Mouse (Mus musculus): ENCODE measurements at regions not wholly inside any gene's neighbourhood (a gene's known extent, or its start where the extent isn't known, plus 50 kb on each side); places are given as distances from the start of the nearest gene placed in this dataset.
"Not testable (repeated sequence)": the region's sequence is repeated elsewhere in the genome, so short reads cannot be mapped to it uniquely, and the experiment has no call there.

DNA sequence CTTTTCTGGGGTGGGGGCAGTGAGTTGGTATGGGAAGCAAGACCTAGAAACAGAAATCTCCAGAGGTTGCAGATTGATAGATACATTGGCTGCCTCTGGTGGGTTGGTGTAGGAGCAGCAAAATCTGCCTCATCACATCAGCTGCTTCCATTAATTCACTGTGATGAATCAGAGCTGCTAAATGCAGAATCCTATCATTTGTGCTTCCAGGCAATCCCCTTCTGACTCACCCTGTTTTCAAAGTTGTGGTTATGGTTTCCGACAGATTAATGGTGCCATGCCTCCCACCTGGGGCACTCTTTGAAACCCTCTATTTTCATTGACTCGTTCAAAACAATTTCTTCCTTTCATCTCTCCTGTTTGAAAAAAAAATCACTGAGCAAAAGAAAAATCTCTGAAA lies 507.2 kb upstream of the Chrm3 start:
- Histone ChIP-seq H3K27ac (ENCODE audit: insufficient read depth, low read depth, low read length) (no peak overlapping the region), H3K4me3 (ENCODE audit: insufficient read depth, low read depth, low read length) (no peak overlapping the region), H3K27me3 (replicated peaks; ENCODE audit: control insufficient read depth, insufficient read depth, low read length) (no peaks in the 10 kb centered on the region), H3K36me3 (ENCODE audit: control insufficient read depth, insufficient read depth, low read length) (no peaks in the 10 kb centered on the region), H3K4me1 (ENCODE audit: control insufficient read depth, insufficient read depth, low read length) (no peaks in the 10 kb centered on the region)
- TF ChIP-seq CTCF (conservative IDR thresholded peaks at IDR 0.05; ENCODE audit: insufficient read depth, insufficient read length, low read depth, low read length) (no peak), POLR2A (IDR thresholded peaks at IDR 0.05; ENCODE audit: low read depth, low read length) (no peak)
- DNase-seq = no peak
- 58% methylated on average over 2 of the region's 2 CpGs for WGBS

DNA sequence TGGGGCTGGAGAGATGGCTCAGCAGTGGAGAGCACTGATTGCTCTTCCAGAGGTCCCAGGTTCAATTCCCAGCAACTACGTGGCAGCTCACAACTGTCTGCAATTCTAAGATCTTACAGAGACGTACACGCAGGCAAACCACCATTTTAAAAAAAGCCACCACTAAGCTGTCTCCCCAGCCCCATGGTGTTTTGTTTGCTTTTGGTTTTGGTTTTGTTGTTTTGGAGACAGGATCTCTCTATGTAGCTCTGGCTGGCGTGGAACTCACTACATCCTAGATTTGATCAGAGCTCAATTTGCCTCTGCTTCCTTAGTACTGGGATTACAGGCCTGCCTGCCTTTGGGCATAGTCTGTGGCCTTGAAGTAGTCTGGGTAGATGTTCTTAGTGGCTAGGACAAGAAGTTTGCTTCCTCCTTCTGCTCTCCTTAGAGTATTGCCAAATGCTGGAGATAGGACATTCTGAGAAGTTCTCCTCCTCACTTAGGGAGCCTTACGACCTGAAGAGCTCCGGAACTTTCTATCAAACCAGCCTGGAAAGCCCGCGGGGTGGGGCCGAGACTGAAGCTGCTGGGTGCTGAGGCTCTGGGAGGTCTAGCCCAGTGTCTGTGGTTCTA lies 495.4 kb upstream of the Chrm3 start:
- 93% methylated on average over 9 of the region's 9 CpGs for WGBS

DNA sequence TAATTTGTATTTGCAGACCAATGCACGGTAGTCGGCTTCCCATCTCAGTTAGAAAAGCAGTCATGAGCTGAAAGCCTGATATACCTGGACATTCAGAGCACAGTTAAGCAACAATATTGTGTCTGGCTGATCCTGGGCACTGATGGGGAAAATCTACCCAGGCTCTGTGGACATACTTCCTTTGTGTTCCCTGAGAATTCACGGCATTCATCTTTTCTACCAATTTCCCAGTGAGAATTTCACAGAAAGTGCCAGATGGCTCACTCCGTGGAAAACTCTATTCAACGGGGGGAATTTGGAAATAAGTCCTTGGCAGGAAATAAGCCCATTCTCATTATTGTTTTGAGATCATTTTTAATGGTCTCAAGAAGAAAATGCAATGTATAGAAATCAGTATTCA lies 484.6 kb upstream of the Chrm3 start:
- no peak overlapping the region for H3K4me3 ChIP-seq (ENCODE audit: insufficient read depth, low read depth, low read length)
- H3K4me1 ChIP-seq (ENCODE audit: control insufficient read depth, insufficient read depth, low read length) = no peaks in the 10 kb centered on the region
- no peaks in the 10 kb centered on the region for H3K36me3 ChIP-seq (ENCODE audit: control insufficient read depth, insufficient read depth, low read length)
- WGBS = 90% methylated on average over 5 of the region's 5 CpGs
- H3K27me3 ChIP-seq (replicated peaks; ENCODE audit: control insufficient read depth, insufficient read depth, low read length) = no peaks in the 10 kb centered on the region
- no peak for DNase-seq
- no peak overlapping the region for H3K27ac ChIP-seq (ENCODE audit: insufficient read depth, low read depth, low read length)
- TF ChIP-seq CTCF (conservative IDR thresholded peaks at IDR 0.05; ENCODE audit: insufficient read depth, insufficient read length, low read depth, low read length) (no peak), POLR2A (IDR thresholded peaks at IDR 0.05; ENCODE audit: low read depth, low read length) (no peak)

More for the DNA sequence above, 495.4 kb upstream of the Chrm3 start:
- not testable (repeated sequence) for H3K27ac ChIP-seq (ENCODE audit: insufficient read depth, low read depth, low read length); DNase-seq; H3K4me3 ChIP-seq (ENCODE audit: insufficient read depth, low read depth, low read length); H3K27me3 ChIP-seq (replicated peaks; ENCODE audit: control insufficient read depth, insufficient read depth, low read length); H3K4me1 ChIP-seq (ENCODE audit: control insufficient read depth, insufficient read depth, low read length); H3K36me3 ChIP-seq (ENCODE audit: control insufficient read depth, insufficient read depth, low read length)

DNA sequence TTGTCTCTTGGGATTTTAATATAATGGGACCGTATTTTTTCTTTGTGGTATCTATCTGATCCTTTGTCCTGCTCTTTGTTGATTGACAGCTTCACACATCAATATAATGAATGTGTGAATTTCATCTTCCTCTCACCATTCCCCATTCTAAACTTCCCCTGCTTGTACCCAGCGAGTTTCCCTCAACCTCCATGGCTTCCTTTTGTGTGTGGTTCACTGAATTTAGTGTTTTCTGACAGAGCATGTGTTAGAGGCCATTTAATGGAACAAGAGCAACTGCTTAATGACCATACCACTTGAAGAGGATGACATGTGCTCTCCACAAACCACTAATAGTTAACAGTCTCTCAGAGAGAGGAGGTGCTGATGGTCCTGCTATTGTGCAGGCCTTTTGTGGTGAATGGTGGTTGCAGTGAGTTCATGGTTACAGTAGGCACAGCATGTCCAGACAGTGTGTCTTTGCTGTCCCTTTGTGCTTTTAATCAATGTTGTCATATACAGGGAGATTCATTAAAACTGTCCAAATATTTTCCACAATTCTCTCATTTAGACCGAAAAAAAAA lies 438.8 kb upstream of the Chrm3 start:
- Histone ChIP-seq H3K4me3 (ENCODE audit: insufficient read depth, low read depth, low read length) (no peak overlapping the region), H3K27ac (ENCODE audit: insufficient read depth, low read depth, low read length) (no peak overlapping the region), H3K27me3 (replicated peaks; ENCODE audit: control insufficient read depth, insufficient read depth, low read length) (no peaks in the 10 kb centered on the region; the same call in 1 of the 2 replicates), H3K4me1 (ENCODE audit: control insufficient read depth, insufficient read depth, low read length) (no peaks in the 10 kb centered on the region), H3K36me3 (ENCODE audit: control insufficient read depth, insufficient read depth, low read length) (no peaks in the 10 kb centered on the region)
- DNase-seq = no peak
- 81% methylated on average over 3 of the region's 3 CpGs for WGBS
- no peak for TF ChIP-seq POLR2A (IDR thresholded peaks at IDR 0.05; ENCODE audit: low read depth, low read length)
- TF ChIP-seq CTCF (conservative IDR thresholded peaks at IDR 0.05; ENCODE audit: insufficient read depth, insufficient read length, low read depth, low read length) = no peak

Measured in kidney, adult 2 months (tissue).